Mouse (Mus musculus): ENCODE measurements around the gene Il12a.

DNA sequence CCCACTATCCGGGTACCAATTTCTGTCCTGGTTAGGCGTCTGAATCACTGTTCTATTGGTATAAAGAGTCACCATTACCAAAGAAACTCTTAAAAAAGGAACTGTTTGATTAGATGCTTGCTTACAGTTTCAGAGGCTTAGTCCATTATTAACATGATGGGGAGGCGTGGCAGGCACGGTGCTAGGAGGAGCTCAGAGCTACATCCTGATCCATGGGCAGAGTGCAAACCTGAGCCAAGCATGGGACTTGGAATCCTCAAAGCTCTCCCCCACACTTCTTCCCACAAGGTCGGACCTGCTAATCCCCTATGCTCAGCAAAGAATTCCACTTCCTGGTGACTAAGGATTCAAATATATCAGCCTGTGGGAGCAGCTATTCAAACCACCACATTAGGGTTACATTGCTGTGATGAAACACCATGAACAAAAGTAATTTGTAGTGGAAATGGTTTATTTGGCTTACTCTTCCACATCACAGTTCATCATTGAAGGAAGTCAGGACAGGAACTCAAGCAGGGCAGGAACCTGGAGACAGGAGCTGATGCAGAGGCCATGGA lies 20.9 kb upstream of the Il12a start:
- no peak for TF ChIP-seq GATA1 (IDR thresholded peaks at IDR 0.05; ENCODE audit: borderline replicate concordance, low read length)
- TF ChIP-seq FLI1 (IDR thresholded peaks at IDR 0.05; ENCODE audit: low read length): no peak
